ENCODE assay signal across 17 mouse cellular contexts in the genomic region with DNA sequence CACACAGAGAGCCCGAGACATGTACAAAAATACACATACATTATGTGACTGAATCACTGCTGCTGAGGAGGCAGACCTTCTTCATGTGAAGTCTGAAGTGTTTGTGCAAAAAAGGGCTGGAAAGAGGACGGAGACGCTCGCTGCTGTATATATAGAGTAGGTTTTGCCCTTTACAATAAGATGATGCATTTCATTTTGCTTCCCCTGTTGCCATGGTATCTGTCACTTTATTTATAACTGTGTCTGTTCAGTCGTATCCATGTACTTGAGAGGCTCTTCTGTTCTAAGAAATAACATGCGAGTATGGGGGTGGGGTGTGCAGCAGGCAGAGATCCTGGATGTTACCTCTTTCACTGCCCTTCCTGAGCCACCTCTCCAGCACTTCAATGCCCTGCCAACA.
DNase-seq lines count a peak whose midpoint lies in the region; ATAC-seq and TF ChIP-seq lines count a peak whose summit lies in the region.
"Had no signal": no experiment of that assay in that cellular context is flagged by ENCODE, and none has a peak within 500 bp of the region (broad histone marks: within the 10 kb centered on the region; RNA-seq: fewer than 3 reads in every experiment).

No protein-coding gene starts in this region.

- H3K36me3 ChIP-seq in hindbrain, embryonic 13.5 days, result no peaks in the 10 kb centered on the region
- H3K36me3 ChIP-seq in hindbrain, postnatal 0 days (ENCODE audit: insufficient read depth, low read length), result no peaks in the 10 kb centered on the region
- H3K36me3 ChIP-seq: embryonic facial prominence, embryonic 13.5 days; heart, embryonic 15.5 days; intestine, embryonic 15.5 days; lung, embryonic 15.5 days had no signal

- H3K9ac ChIP-seq in hindbrain, embryonic 13.5 days, result no peak overlapping the region
- no peak overlapping the region for H3K9ac ChIP-seq in hindbrain, postnatal 0 days (replicated peaks; ENCODE audit: low read length)
- H3K9ac ChIP-seq: embryonic facial prominence, embryonic 13.5 days; heart, embryonic 15.5 days; intestine, embryonic 15.5 days; lung, embryonic 15.5 days had no signal

- H3K4me1 ChIP-seq in hindbrain, embryonic 13.5 days (replicated peaks), result no peaks in the 10 kb centered on the region
- no peaks in the 10 kb centered on the region for H3K4me1 ChIP-seq in hindbrain, postnatal 0 days (ENCODE audit: insufficient read depth, low read length)
- H3K4me1 ChIP-seq: embryonic facial prominence, embryonic 13.5 days; heart, embryonic 15.5 days; intestine, embryonic 15.5 days; lung, embryonic 15.5 days had no signal

- no peaks in the 10 kb centered on the region for H3K27me3 ChIP-seq in hindbrain, embryonic 13.5 days
- no peaks in the 10 kb centered on the region for H3K27me3 ChIP-seq in hindbrain, postnatal 0 days (ENCODE audit: insufficient read depth, low read length)
- H3K27me3 ChIP-seq: embryonic facial prominence, embryonic 13.5 days; heart, embryonic 15.5 days; intestine, embryonic 15.5 days; lung, embryonic 15.5 days had no signal

- 72% methylated on average over 6 of the region's 6 CpGs for WGBS in hindbrain, embryonic 13.5 days
- 59% methylated on average over 6 of the region's 6 CpGs for WGBS in hindbrain, postnatal 0 days

- H3K27ac ChIP-seq in hindbrain, embryonic 13.5 days, result no peak overlapping the region
- H3K27ac ChIP-seq in hindbrain, postnatal 0 days, result no peak overlapping the region
- H3K27ac ChIP-seq: embryonic facial prominence, embryonic 13.5 days; gastrocnemius, adult 2 months; heart, embryonic 15.5 days; intestine, embryonic 15.5 days; lung, embryonic 15.5 days had no signal

- ATAC-seq in hindbrain, embryonic 13.5 days (ENCODE audit: low FRiP score), result peak; percentile 52; the same call in 1 of the 2 replicates
- no peak for ATAC-seq in hindbrain, postnatal 0 days
- ATAC-seq: activated CD4-positive, CD25-positive, alpha-beta regulatory T cell, adult 4 months; intestine, embryonic 15.5 days had no signal

- H3K4me3 ChIP-seq in hindbrain, embryonic 13.5 days, result no peak overlapping the region
- no peak overlapping the region for H3K4me3 ChIP-seq in hindbrain, postnatal 0 days (ENCODE audit: low read length)
- H3K4me3 ChIP-seq: embryonic facial prominence, embryonic 13.5 days; gastrocnemius, adult 2 months; heart, embryonic 15.5 days; intestine, embryonic 15.5 days; lung, embryonic 15.5 days had no signal

- TF ChIP-seq CTCF in hindbrain, postnatal 0 days (IDR thresholded peaks at IDR 0.05; ENCODE audit: low read depth), result no peak

- H3K4me2 ChIP-seq in hindbrain, embryonic 13.5 days, result no peak overlapping the region
- no peak overlapping the region for H3K4me2 ChIP-seq in hindbrain, postnatal 0 days (ENCODE audit: low read depth, low read length)
- H3K4me2 ChIP-seq: embryonic facial prominence, embryonic 13.5 days; heart, embryonic 15.5 days; intestine, embryonic 15.5 days; lung, embryonic 15.5 days had no signal

- DNase-seq in hindbrain, postnatal 0 days (ENCODE audit: low spot score), result no peak
- peak; percentile 46 for DNase-seq in brain, embryonic 18.5 days (ENCODE audit: low read depth, low spot score)
- DNase-seq in left cerebral cortex, adult 18-20 months (ENCODE audit: low spot score in 2 of 2), result peak; percentile 53 to 64
- DNase-seq in right cerebral cortex, adult 2 months (ENCODE audit: low spot score in 2 of 2), result peak; percentile 56 to 70
- DNase-seq in lung, postnatal 14 days, result no peak
- no peak for DNase-seq in kidney, adult 9 months
- no peak for DNase-seq in urinary bladder, adult 18-20 months (ENCODE audit: low spot score in 2 of 2)
- DNase-seq: cerebellum, adult 9-11 months; gastrocnemius, adult 2 months; kidney, postnatal 36 days; liver had no signal

- H3K9me3 ChIP-seq in hindbrain, embryonic 13.5 days, result peaks cover 4% of the 10 kb centered on the region; the same call in 1 of the 2 replicates
- H3K9me3 ChIP-seq in hindbrain, postnatal 0 days (ENCODE audit: low read length), result 0 out of 2 replicates have a peak, but pooled peaks cover 2% of the 10 kb centered on the region
- H3K9me3 ChIP-seq: embryonic facial prominence, embryonic 13.5 days; heart, embryonic 15.5 days; intestine, embryonic 15.5 days; lung, embryonic 15.5 days had no signal

Comparison
In these comparisons a context has a peak if more than half of its experiments do, and no peak if none do; other contexts are left out.
1. DNase-seq: peak in brain, embryonic 18.5 days (single experiment), left cerebral cortex, adult 18-20 months (2 of 2) and right cerebral cortex, adult 2 months (2 of 2); none in hindbrain, postnatal 0 days (single experiment), lung, postnatal 14 days (single experiment), kidney, adult 9 months (single experiment) and urinary bladder, adult 18-20 months (0 of 2).